Mouse (Mus musculus) heart, embryonic 13.5 days (tissue): ENCODE data around the gene Mast2. TPM values are rescaled to one million over a fixed set of nuclear protein-coding genes. Genes with fewer than 3 reads are reported as not detected.

Experiments
- ATAC-seq: fragments of 200-750 bp; cut with Nextera tagmentation; 2 replicates; pipeline ENCODE4 v1.8.0; 2017; ENCODE audit warnings: moderate TSS enrichment; ENCODE audit not compliant: insufficient number of reproducible peaks, low FRiP score, low TSS enrichment; ENCODE audit errors: extremely low read depth
- H3K27ac ChIP-seq: fragments of 300-500 bp; sonication (generic); replicated peaks from 2 replicates; pipeline ENCODE4 v1.5.1; 2015; ENCODE audit warnings: moderate library complexity, mild to moderate bottlenecking, inconsistent platforms
- H3K27me3 ChIP-seq: fragments of 300-500 bp; sonication (generic); replicated peaks from 2 replicates; pipeline ENCODE4 v1.6.1; 2015; ENCODE audit warnings: mild to moderate bottlenecking, inconsistent platforms
- H3K36me3 ChIP-seq: fragments of 300-500 bp; sonication (generic); 2 replicates; pipeline ENCODE4 v1.6.1; 2015; ENCODE audit warnings: mild to moderate bottlenecking, inconsistent platforms
- H3K4me1 ChIP-seq: fragments of 300-500 bp; sonication (generic); 2 replicates; pipeline ENCODE4 v1.6.1; 2015; ENCODE audit warnings: inconsistent platforms
- H3K4me2 ChIP-seq: fragments of 300-500 bp; sonication (generic); 2 replicates; pipeline ENCODE4 v1.6.1; 2015; ENCODE audit warnings: inconsistent platforms, mild to moderate bottlenecking, moderate library complexity
- H3K4me3 ChIP-seq: fragments of 300-500 bp; sonication (generic); 2 replicates; pipeline ENCODE4 v1.5.1; 2015; ENCODE audit warnings: moderate library complexity, mild to moderate bottlenecking, inconsistent platforms
- H3K9ac ChIP-seq: fragments of 300-500 bp; sonication (generic); 2 replicates; pipeline ENCODE4 v1.6.1; 2015; ENCODE audit warnings: inconsistent platforms, mild to moderate bottlenecking, moderate library complexity
- H3K9me3 ChIP-seq: fragments of 300-500 bp; sonication (generic); 2 replicates; pipeline ENCODE4 v1.6.1; 2016; ENCODE audit warnings: inconsistent platforms
- WGBS: fragments of 180-500 bp; shearing (Covaris S2); methylation state at CpG from one replicate; pipeline ENCODE4 v1.1.7; 2015; ENCODE audit warnings: mixed read lengths; 5-methylcytosine and 5-hydroxymethylcytosine counted together
- polyA plus RNA-seq: library from polyadenylated mRNA; unstranded; fragments of >200 nt; fragmentation: Nextera tagmentation; extraction: Ambion mirVana; gene quantifications from 2 replicates; pipeline ENCODE4 v1.2.1, GENCODE M21; 2015

Mast2 gene
- polyA plus RNA-seq, 1 experiment from 2014 or later = 12.9 TPM

- peaks cover 6% of the 10 kb centered on the region for H3K36me3 ChIP-seq
- no peak overlapping the region for H3K9ac ChIP-seq
- H3K27ac ChIP-seq = no peak overlapping the region
- no peaks in the 10 kb centered on the region for H3K27me3 ChIP-seq
- H3K4me1 ChIP-seq = peaks cover 8% of the 10 kb centered on the region
- no peaks in the 10 kb centered on the region for H3K9me3 ChIP-seq
- no peak overlapping the region for H3K4me2 ChIP-seq
- no peak overlapping the region for H3K4me3 ChIP-seq
- no peak for ATAC-seq
Observed at GRCm38 (mm10) chr4:116342119-116342518, 121.9 kb downstream of the Mast2 start.

- Histone ChIP-seq H3K36me3 (peaks cover 15% of the 10 kb centered on the region), H3K4me1 (no peaks in the 10 kb centered on the region)
Observed at GRCm38 (mm10) chr4:116336294-116336693, 127.7 kb downstream of the Mast2 start.

GRCm38 (mm10) chr4:116329256-116329655 is 134.7 kb downstream of the Mast2 start:
- H3K4me1 ChIP-seq = no peaks in the 10 kb centered on the region
- no peak overlapping the region for H3K27ac ChIP-seq
- no peak overlapping the region for H3K4me3 ChIP-seq
- H3K4me2 ChIP-seq = no peak overlapping the region
- peaks cover 78% of the 10 kb centered on the region for H3K36me3 ChIP-seq
- no peak for ATAC-seq
- no peak overlapping the region for H3K9ac ChIP-seq
- no peaks in the 10 kb centered on the region for H3K27me3 ChIP-seq
- no peaks in the 10 kb centered on the region for H3K9me3 ChIP-seq
- 88% methylated on average over 3 of the region's 3 CpGs for WGBS

More at GRCm38 (mm10) chr4:116336294-116336693, 127.7 kb downstream of the Mast2 start:
- Histone ChIP-seq H3K4me2 (no peak overlapping the region), H3K27ac (no peak overlapping the region), H3K4me3 (no peak overlapping the region), H3K9ac (no peak overlapping the region), H3K27me3 (no peaks in the 10 kb centered on the region), H3K9me3 (no peaks in the 10 kb centered on the region)
- no peak for ATAC-seq
- WGBS = 86% methylated on average over 1 of the region's 1 CpGs

- Histone ChIP-seq H3K36me3 (peaks cover 93% of the 10 kb centered on the region), H3K27me3 (no peaks in the 10 kb centered on the region), H3K9ac (no peak overlapping the region), H3K4me2 (no peak overlapping the region), H3K4me1 (peaks cover 9% of the 10 kb centered on the region; the same call in 1 of the 2 replicates), H3K4me3 (no peak overlapping the region), H3K9me3 (no peaks in the 10 kb centered on the region), H3K27ac (peak overlapping the region; percentile 64)
- no peak for ATAC-seq
- WGBS = 55% methylated on average over 6 of the region's 6 CpGs
Observed at GRCm38 (mm10) chr4:116322127-116322526, 141.9 kb downstream of the Mast2 start.

GRCm38 (mm10) chr4:116317575-116317974 is 146.4 kb downstream of the Mast2 start:
- WGBS = 90% methylated on average over 4 of the region's 4 CpGs
- no peak for ATAC-seq
- H3K4me1 ChIP-seq = peaks cover 7% of the 10 kb centered on the region; the same call in 1 of the 2 replicates
- H3K4me2 ChIP-seq = no peak overlapping the region
- no peaks in the 10 kb centered on the region for H3K27me3 ChIP-seq
- no peak overlapping the region for H3K9ac ChIP-seq
- no peak overlapping the region for H3K4me3 ChIP-seq
- no peak overlapping the region for H3K27ac ChIP-seq
- H3K9me3 ChIP-seq = no peaks in the 10 kb centered on the region
- peaks cover 99% of the 10 kb centered on the region for H3K36me3 ChIP-seq

GRCm38 (mm10) chr4:116304551-116304950 is 159.4 kb downstream of the Mast2 start:
- H3K4me3 ChIP-seq = no peak overlapping the region
- no peak for ATAC-seq
- H3K4me1 ChIP-seq = peaks cover 23% of the 10 kb centered on the region
- H3K9ac ChIP-seq = no peak overlapping the region
- WGBS = 11% methylated on average over 1 of the region's 1 CpGs
- H3K27me3 ChIP-seq = no peaks in the 10 kb centered on the region
- H3K4me2 ChIP-seq = no peak overlapping the region
- no peak overlapping the region for H3K27ac ChIP-seq
- H3K9me3 ChIP-seq = no peaks in the 10 kb centered on the region
- peaks cover 75% of the 10 kb centered on the region for H3K36me3 ChIP-seq

- Histone ChIP-seq H3K36me3 (peaks cover 65% of the 10 kb centered on the region), H3K27ac (peak overlapping the region; percentile 79), H3K27me3 (no peaks in the 10 kb centered on the region), H3K9ac (peak overlapping the region; percentile 21), H3K4me3 (no peak overlapping the region), H3K9me3 (no peaks in the 10 kb centered on the region), H3K4me2 (no peak overlapping the region), H3K4me1 (peaks cover 27% of the 10 kb centered on the region)
- 30% methylated on average over 4 of the region's 4 CpGs for WGBS
- ATAC-seq = no peak
Observed at GRCm38 (mm10) chr4:116300878-116301355, 163.1 kb downstream of the Mast2 start.

- Histone ChIP-seq H3K9ac (no peak overlapping the region), H3K4me2 (no peak overlapping the region), H3K9me3 (no peaks in the 10 kb centered on the region), H3K4me3 (no peak overlapping the region), H3K4me1 (no peaks in the 10 kb centered on the region), H3K36me3 (peaks cover 78% of the 10 kb centered on the region), H3K27ac (no peak overlapping the region), H3K27me3 (no peaks in the 10 kb centered on the region)
- no peak for ATAC-seq
- 85% methylated on average over 12 of the region's 12 CpGs for WGBS
Observed at GRCm38 (mm10) chr4:116293296-116293695, 170.7 kb downstream of the Mast2 start.

- no peak overlapping the region for H3K27ac ChIP-seq
- no peaks in the 10 kb centered on the region for H3K9me3 ChIP-seq
- no peak overlapping the region for H3K4me2 ChIP-seq
- 84% methylated on average over 6 of the region's 6 CpGs for WGBS
- ATAC-seq = no peak
- H3K36me3 ChIP-seq = peaks cover 84% of the 10 kb centered on the region
- H3K27me3 ChIP-seq = no peaks in the 10 kb centered on the region
- H3K4me1 ChIP-seq = no peaks in the 10 kb centered on the region
- H3K9ac ChIP-seq = no peak overlapping the region
- H3K4me3 ChIP-seq = no peak overlapping the region
Observed at GRCm38 (mm10) chr4:116291561-116291960, 172.4 kb downstream of the Mast2 start.

GRCm38 (mm10) chr4:116282211-116282610 is 181.8 kb downstream of the Mast2 start:
- Histone ChIP-seq H3K36me3 (peaks cover 59% of the 10 kb centered on the region), H3K9ac (no peak overlapping the region), H3K9me3 (no peaks in the 10 kb centered on the region), H3K27ac (no peak overlapping the region), H3K4me2 (no peak overlapping the region), H3K4me3 (no peak overlapping the region), H3K4me1 (no peaks in the 10 kb centered on the region), H3K27me3 (no peaks in the 10 kb centered on the region)
- WGBS = 73% methylated on average over 2 of the region's 2 CpGs
- no peak for ATAC-seq

- Histone ChIP-seq H3K4me2 (no peak overlapping the region), H3K27ac (no peak overlapping the region), H3K4me1 (no peaks in the 10 kb centered on the region), H3K27me3 (no peaks in the 10 kb centered on the region), H3K36me3 (peaks cover 74% of the 10 kb centered on the region), H3K9me3 (no peaks in the 10 kb centered on the region), H3K9ac (no peak overlapping the region), H3K4me3 (no peak overlapping the region)
- ATAC-seq = no peak
- 89% methylated on average over 6 of the region's 6 CpGs for WGBS
Observed at GRCm38 (mm10) chr4:116268220-116268619, 195.8 kb downstream of the Mast2 start.
